Mouse (Mus musculus) G1E-ER4 (cell line): Measurements from ENCODE around the gene Strn4. TPM values are rescaled to one million over a fixed set of nuclear protein-coding genes. Genes with fewer than 3 reads are reported as not detected.

Source experiments
- GATA1 ChIP-seq: IDR thresholded peaks from one replicate; pipeline ENCODE4 v1.8.0; 2012; ENCODE audit warnings: low read length, inconsistent platforms
- polyA plus RNA-seq: library from polyadenylated mRNA; stranded (reverse); fragments of >175 nt; gene quantifications from 2 replicates; pipeline ENCODE4 v1.2.3, GENCODE M21; 2012

The Strn4 gene
- polyA plus RNA-seq, 1 experiment, result 156 TPM

DNA sequence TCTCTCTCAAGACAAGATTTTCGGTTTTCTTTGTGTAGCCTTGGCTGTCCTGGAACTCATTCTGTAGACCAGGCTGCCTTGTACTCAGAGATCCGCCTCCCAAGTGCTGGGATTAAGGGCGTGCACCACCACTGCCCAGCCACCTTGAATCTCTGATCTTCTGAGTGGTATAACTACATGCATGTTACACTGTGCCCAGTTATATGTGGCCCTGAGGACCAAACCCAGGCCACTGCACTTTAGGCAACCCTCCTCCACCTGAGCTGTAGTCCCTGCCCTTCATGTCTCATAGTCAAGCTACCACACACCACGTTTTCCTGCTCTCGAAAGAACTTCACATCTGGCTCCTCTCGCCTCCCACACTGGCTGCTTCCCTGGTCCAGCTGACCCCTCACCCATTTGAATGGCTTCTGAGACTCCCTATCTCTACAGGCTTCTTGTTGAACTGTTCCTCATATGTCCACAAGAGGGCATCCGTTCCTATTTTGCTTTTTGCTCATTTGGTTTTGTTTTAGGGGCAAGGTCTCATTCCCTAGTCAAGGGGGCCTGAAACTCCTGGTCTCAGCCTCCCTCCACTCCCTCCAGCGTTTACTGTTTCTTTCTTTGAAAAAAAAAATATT, 11.2 kb upstream of the Strn4 start:
- TF ChIP-seq GATA1, result no peak

DNA sequence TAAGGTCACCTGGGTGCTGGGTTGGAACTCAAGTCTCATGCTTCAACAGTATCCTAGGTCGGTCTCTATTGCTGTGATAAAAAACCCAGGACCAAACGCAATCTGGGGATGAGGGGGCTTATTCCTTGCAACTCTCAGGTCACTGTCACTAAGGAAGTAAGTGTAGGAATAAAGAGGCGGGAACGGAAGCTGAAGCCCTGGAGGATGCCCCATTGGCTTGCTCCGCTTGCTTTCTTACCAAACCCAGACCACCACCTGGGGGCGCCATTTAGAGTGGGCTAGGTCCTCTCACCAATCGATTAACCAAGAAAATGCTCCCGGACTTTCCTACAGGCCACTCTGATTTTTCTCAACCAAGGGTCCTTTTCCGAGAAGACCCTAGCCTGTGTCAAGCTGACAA, 7.8 kb upstream of the Strn4 start:
- TF ChIP-seq GATA1, result no peak

DNA sequence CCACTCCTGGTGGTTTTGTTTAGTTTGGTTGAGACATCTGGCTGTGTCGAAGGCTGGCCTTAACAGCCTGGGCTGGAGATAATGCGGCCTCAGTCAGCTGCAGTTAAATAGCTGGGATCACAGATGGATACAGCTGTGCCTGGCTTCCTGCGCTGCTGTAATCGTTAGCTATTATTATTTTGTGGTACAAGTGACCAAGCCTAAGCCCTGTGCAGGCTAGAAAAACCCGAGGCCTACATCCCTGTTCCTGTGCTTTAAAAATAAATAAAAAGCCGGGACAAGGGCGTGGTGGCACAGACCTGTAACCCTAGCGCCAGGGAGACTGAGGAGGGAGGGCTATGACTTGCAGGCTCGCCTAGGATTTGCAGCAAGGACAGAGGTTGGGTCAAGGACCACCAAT, 7.0 kb upstream of the Strn4 start:
- no peak for TF ChIP-seq GATA1

DNA sequence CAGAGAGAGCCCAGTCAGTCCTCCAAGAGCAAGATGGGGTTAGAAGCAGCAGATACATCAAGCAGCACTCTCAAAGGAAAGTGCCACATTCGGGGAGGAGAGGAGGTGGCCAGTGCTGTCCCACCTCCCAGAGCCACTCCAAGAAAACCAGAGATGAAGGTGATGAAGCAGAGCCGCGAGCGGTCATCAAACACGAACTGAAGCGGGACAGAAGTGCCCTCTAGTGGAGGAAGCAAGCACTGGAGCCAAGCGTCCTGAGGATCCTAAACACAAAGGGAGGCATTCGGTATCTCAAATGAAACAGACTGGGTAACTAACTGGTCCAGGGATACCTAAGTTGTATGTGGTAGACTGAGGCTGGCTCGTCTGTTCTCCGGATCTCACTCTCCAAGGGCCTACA, 6.0 kb upstream of the Strn4 start:
- TF ChIP-seq GATA1, result no peak

DNA sequence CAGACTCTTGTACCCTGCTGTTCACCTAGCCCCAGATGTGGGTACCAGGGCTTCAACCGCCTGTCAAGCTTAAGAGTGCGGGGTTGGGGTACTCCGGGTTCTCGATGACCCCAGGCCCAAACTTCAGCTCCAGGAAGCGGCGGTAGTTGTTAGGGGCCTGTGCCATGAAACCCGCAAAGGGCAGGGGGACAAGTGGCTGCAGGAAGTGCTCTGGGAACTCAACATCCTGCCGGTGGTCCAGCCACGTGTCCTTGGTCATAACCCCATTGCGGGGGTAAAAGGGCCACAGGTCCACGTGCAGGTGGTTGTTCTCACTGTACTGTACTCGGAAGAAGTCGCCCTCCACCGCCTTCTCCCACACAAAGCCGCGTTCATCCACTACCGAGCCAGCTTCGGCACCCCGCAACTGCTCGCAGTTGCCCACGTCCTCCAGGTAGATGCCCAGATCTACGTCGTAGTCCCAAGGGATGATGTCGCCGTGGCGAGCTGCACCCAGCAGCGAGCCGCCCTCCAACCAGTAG, 5.2 kb upstream of the Strn4 start:
- no peak for TF ChIP-seq GATA1

DNA sequence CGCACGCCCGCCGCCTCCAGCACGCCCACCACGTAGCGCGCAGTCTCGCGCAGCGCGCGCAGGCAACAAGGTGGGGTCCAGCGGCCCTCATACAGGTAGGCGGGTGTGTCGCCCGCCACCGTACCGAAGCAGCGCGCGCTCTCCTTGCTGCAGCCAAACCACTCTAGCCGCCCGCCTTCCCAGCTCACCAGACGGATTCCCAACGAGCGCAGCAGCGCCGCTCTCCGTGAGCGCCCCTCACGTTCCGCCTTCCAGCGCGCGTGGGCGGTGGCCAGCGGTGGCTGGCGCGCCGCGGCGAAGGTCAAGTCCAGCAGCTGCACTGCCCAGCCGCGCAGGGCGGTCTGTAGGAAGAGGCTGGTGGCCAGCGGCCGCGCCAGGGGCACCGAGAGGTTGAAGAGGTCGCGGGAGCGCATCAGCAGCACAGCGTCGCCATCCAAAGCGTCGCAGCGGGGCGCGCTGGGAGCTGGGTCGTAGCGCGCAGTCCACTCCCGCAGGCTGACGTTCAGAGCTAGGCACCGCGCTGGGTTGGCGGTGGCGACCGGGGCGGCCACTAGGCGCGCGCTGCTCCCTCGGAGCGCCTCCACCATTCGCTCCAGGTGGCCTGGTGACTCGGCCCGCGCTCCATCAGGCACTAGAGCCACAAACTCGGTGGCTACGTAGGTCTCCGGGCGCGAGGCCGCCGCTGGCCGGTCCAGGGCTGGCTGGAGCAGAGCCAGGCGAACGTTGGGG, 4.6 kb upstream of the Strn4 start:
- TF ChIP-seq GATA1, result no peak

DNA sequence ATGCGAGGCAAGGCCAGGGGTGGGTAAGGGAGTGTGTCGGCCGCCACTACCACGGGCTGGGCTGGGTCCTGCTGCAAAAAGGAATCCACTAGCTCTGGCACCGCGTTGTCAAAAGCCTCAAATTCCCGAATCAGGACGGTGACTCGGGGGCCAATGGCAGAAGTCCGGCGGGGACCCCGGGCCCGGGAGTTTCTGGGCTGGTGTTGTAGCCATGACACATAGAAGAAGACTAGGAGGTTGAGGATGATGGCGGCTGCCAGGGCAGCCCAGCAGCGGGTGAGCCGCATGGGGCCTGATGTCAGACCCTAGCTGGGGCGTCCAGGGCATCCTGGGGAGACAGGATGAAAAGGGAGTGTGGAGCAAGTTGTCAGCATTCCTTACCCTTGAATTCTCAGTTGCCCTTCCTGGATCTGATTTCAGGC, 4.0 kb upstream of the Strn4 start:
- TF ChIP-seq GATA1, result no peak

DNA sequence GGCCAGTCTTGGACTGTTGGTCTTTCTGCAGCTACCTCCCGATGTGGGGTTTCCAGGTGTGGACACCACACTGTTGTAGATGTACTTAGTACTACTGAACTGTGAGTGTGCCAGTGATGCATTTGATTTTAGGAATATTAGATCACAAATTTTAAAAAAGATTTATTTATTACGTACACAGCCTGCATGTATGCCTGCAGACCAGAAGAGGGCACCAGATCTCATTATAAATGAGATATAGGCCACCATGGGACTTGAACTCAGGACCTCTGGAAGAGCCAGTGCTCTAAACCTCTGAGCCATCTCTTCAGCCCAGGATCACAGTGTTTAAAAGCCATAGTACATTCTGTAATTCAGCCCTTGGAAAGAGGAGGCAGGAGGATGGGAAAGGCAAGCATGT, 3.2 kb upstream of the Strn4 start:
- TF ChIP-seq GATA1, result no peak

DNA sequence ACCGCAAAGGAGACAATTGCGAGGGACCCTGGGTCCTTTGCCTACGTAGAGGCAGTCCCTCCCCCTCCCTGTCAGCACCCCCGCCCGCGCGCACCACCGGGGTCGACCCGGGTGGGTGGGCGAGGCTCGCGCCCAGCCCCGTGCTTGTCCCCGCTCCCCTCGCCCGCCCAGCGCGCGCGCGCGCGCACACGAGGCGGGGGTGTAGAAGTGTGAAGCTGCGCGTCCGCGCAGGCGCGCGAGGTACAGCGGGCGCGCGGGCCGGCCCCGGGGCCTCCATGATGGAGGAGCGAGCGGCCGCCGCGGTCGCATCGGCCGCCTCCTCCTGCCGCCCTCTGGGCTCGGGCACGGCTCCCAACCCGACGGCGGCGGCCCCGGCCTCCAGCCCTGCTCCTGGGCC, 387 bp downstream of the Strn4 start:
- TF ChIP-seq GATA1, result no peak

DNA sequence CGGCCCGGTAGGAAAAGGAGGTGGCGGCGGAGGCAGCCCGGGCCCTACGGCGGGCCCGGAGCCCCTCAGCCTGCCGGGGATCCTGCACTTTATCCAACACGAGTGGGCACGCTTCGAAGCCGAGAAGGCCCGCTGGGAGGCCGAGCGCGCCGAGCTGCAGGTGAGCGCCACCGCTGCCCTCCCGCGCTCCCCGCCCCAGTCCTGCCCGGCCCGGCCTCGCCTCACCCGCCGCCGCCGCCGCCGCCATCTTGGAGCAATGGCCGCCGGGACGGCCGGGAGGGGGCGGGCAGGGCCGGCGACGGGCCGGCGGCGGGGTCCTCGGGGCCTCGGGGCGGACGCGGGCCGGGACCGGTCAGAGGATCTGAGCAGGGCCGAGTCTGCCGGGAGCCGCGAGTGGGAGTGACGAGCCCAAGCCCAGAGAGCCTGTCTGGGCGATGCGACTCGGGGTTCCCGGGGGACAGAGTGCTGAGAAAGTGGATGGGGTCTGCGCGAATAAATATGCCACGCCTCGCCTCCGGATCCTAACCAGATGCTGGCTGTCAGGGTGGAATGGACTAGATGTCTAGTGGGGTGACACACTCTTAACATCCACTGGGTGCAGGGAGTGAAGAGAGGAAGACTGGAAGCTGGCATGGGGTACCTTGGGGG, 910 bp downstream of the Strn4 start, which contains the start of gene Fkrp:
Gene Fkrp (minus strand): TSS at position 258 of the 648 bp plus-strand sequence.
- TF ChIP-seq GATA1, result no peak

DNA sequence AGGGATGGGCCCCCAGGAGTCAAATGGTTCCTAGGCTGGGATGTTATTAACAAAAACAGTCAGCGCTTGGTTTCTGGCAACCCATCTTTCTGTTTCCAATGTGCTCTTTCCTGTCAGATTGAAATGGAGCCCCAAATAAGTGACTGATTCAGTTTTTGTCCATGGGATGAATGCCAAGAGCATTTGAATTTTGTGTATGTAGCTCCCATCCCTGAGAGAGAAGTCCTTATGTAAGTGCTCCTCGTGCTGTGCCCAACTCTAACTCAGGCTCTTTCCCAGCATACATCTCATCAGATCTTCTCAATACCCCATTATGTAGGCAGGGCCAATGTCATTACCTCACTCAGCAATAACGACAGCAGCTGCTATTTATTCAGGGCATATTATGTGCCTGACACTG, 2.0 kb downstream of the Strn4 start:
- TF ChIP-seq GATA1, result no peak

DNA sequence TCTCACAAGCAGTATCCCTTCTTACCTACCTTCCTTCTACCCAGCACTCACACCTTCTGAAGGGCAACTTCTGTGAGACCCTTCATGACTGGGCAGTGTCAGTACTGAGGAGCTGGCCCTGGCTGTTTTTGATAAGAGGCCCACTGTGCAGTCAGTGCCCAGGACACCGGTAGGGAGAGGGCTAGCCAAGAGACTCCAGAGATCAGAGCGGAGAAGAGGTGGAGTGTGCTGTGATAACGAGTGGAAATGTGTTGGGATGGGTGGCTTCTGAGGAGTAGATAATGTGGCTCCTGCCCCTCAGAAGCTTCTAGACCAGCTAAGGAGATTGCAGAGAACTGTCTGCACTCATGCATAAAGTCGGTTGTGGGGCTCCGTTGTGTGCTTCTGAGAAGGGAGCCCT, 4.1 kb downstream of the Strn4 start:
- TF ChIP-seq GATA1, result no peak

DNA sequence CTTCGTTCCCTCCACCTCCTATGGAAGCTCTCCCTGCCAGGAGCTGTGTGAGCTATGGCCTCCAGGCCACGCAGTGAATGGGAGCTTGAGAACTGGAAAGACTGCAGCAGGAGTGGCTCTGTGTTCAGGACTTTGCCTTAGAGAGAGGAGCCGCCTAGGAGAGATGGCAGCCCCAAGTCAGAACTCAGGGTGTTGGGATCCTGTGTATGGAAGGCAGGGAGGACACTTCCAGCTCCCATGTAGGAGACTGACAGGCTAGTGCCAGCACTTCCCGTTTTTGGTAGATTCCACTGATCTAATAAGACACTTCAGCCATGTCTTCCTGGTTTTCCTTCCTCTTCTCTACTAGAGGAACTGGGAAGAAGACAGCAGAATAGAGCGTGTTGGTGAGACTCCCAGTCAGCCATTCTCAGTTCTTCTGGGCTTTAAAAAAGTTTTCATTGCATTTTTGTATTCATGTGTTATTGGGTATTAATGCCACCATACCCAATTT, 4.6 kb downstream of the Strn4 start:
- TF ChIP-seq GATA1, result no peak

DNA sequence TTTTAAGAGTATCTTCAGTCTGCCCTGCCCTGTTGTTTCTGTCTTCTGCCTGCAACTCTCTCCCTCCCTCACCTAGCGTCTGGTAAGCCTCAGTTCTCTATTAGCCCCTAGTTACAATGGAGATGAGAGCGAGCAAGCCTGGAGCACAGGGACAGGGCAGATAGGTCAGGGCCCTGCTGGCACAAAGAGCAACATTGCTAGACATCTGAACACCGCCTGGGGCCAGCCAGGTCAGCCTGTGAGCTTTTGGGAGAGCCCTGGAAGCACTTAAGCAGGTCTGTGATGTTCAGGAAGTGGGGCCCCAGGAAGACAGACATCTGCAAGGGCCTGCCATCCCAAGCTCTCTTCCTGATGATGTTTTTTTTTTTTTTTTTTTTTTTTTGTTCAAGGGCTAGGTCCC, 5.4 kb downstream of the Strn4 start:
- TF ChIP-seq GATA1, result no peak

DNA sequence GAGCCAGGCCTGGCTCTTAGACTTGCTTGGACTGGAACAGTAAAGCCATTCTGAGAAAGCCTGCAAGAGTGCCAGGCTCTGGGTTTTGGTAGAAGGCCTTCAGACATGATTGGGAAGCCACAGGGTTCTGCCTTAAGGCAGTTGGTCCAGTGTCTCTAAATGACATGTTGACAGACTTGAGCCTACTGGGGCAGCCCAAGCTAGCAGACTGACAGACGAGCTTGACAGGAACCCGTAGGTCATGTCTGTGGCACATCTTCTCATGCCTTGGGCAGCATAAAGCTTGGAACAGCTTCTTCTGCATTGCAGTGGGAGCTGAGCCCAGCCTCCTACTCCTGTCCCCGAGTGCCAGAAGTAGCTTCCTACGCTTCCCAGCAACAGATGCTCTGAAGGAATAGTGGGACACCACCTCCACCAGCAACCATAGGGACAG, 6.0 kb downstream of the Strn4 start:
- no peak for TF ChIP-seq GATA1

DNA sequence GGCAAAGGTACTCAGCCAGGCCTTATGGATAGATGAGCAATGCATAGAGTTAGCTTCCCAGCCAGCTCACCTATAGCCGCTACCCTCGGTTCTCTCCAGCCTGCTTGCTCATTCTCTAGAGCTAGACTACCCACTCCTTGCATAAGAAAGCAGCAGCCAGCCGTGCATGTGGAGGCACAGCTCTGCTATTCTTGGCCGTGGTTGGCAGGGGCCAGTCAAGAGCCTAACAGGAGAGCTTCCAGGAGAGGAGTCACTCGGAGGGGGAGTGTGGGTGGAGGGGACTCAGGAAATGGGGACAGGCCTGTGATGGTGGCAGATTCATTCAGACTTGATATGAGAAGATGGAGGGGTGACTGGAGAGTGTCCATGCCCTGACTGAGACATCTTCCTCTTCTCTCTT, 8.0 kb downstream of the Strn4 start:
- no peak for TF ChIP-seq GATA1
